Mouse (Mus musculus) kidney, postnatal 0 days (tissue): ENCODE data around the gene Stard8. TPM values are rescaled to one million over a fixed set of nuclear protein-coding genes. Genes with fewer than 3 reads are reported as not detected.
A peak's percentile ranks its signal among the peaks of the same experiment; 100 is the strongest.
"Not testable (repeated sequence)": the region's sequence is repeated elsewhere in the genome, so short reads cannot be mapped to it uniquely, and the experiment has no call there.

ENCODE experiments used
- ATAC-seq: fragments of 200-750 bp; cut with Nextera tagmentation; replicated peaks from 2 replicates; pipeline ENCODE4 v1.8.0; 2017; ENCODE audit warnings: low read depth, moderate number of reproducible peaks, moderate TSS enrichment, moderate library complexity; ENCODE audit not compliant: low FRiP score
- DNase-seq: peaks from one replicate; pipeline ENCODE4 v3.0.0-alpha.2; 2016; ENCODE audit warnings: low spot score
- H3K27ac ChIP-seq: fragments of 300-500 bp; sonication (generic); 2 replicates; pipeline ENCODE4 v1.5.1; 2014; ENCODE audit warnings: mild to moderate bottlenecking
- H3K27me3 ChIP-seq: fragments of 300-500 bp; sonication (generic); 2 replicates; pipeline ENCODE4 v1.6.1; 2014; ENCODE audit warnings: low read length, mixed read lengths; ENCODE audit not compliant: insufficient read depth
- H3K36me3 ChIP-seq: fragments of 300-500 bp; sonication (generic); 2 replicates; pipeline ENCODE4 v1.6.1; 2014; ENCODE audit warnings: low read length, mixed read lengths; ENCODE audit not compliant: insufficient read depth
- H3K4me1 ChIP-seq: fragments of 300-500 bp; sonication (generic); replicated peaks from 2 replicates; pipeline ENCODE4 v1.6.1; 2014; ENCODE audit warnings: antibody characterized with exemption, low read length, mixed read lengths; ENCODE audit not compliant: insufficient read depth
- H3K4me2 ChIP-seq: fragments of 300-500 bp; sonication (generic); 2 replicates; pipeline ENCODE4 v1.6.1; 2014; ENCODE audit warnings: mild to moderate bottlenecking, low read length, moderate library complexity, mixed read lengths
- H3K4me3 ChIP-seq: fragments of 300-500 bp; sonication (generic); replicated peaks from 2 replicates; pipeline ENCODE4 v1.5.1; 2014; ENCODE audit warnings: low read depth, low read length
- H3K9ac ChIP-seq: fragments of 300-500 bp; sonication (generic); 2 replicates; pipeline ENCODE4 v1.6.1; 2014; ENCODE audit warnings: low read depth, low read length
- H3K9me3 ChIP-seq: fragments of 300-500 bp; sonication (generic); replicated peaks from 2 replicates; pipeline ENCODE4 v1.6.1; 2016; ENCODE audit warnings: low read length, inconsistent platforms, mixed read lengths
- CTCF ChIP-seq: IDR thresholded peaks from 2 replicates; pipeline ENCODE4 v1.5.1; 2016; ENCODE audit warnings: antibody characterized with exemption, low read depth, mild to moderate bottlenecking, moderate library complexity
- WGBS: fragments of 180-500 bp; shearing (Covaris S2); extraction: QIAGEN DNeasy Blood & Tissue Kit; methylation state at CpG from one replicate; pipeline ENCODE4 v1.1.7; 2014; 5-methylcytosine and 5-hydroxymethylcytosine counted together
- polyA plus RNA-seq: library from polyadenylated mRNA; unstranded; fragments of >200 nt; fragmentation: Nextera tagmentation; extraction: Ambion mirVana; gene quantifications from 2 replicates; pipeline ENCODE4 v1.2.1, GENCODE M21; 2015

Gene Stard8
- polyA plus RNA-seq, result 18.5 and 20.4 TPM in 2 replicates

DNA sequence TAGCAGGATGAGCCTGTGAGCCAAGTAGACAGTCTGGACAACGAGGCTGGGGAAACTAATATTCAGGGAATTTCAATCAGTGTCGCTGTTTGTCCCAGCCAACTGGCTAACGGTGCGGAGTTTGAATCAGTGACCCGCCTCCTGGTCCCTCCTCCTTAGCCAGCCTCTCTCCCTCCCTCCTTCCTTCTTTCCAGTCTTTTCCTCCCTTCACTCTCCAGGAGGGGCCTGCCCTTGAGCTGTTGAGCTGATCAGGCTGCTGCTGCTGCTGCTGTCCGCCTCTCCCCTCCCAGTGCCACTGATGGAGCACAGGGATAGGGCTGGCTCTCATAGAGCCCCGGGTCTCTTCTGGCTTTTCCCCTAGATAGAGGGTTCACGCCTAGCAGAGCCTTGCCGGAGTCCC is at the start of gene Stard8:
Gene Stard8, plus strand, starts transcription at position 203 of the 400 bp plus-strand sequence.
- TF ChIP-seq CTCF, result no peak
- H3K27ac ChIP-seq, result no peak within 1 kb of the TSS
- 50% methylated on average over 9 of the region's 9 CpGs for WGBS
- H3K4me1 ChIP-seq, result no peaks in the 10 kb centered on the region
- H3K4me2 ChIP-seq, result peak within 1 kb of the TSS; percentile 21; the same call in 1 of the 2 replicates
- peak; percentile 68 for ATAC-seq
- H3K9me3 ChIP-seq, result no peaks in the 10 kb centered on the region
- 0 out of 2 replicates have a peak within 1 kb of the TSS, but pooled peaks have one; percentile 9 for H3K4me3 ChIP-seq
- H3K27me3 ChIP-seq, result no peaks in the 10 kb centered on the region
- H3K9ac ChIP-seq, result 0 out of 2 replicates have a peak within 1 kb of the TSS, but pooled peaks have one; percentile 23
- DNase-seq, result peak; percentile 68
- no peaks in the 10 kb centered on the region for H3K36me3 ChIP-seq

DNA sequence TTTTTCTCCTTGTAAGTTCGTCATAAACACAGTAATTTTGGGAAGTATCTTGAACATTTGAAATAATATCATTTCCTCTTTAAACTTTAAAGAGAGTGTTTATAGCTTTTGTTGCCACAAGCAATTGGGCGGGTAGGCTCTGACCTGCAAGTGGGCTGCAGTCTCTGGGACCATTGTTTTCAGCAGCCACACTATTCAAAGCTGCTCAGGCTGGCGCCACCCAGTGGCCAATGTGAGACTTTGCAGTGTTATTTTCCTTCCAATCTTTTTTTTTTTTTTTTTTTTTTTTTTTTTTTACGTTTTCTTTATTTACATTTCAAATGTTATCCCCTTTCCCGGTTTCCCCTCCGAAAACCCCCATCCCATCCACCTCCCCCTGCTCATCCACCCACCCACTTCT is 49.1 kb upstream of the Stard8 start:
- H3K4me1 ChIP-seq, result no peaks in the 10 kb centered on the region

GRCm38 (mm10) chrX:98958287-98958686 is 44.8 kb upstream of the Stard8 start:
- Histone ChIP-seq H3K27ac (no peak overlapping the region), H3K9ac (no peak overlapping the region), H3K27me3 (no peaks in the 10 kb centered on the region), H3K4me2 (no peak overlapping the region), H3K4me1 (no peaks in the 10 kb centered on the region), H3K9me3 (no peaks in the 10 kb centered on the region), H3K4me3 (no peak overlapping the region), H3K36me3 (no peaks in the 10 kb centered on the region)
- DNase-seq (no peak), ATAC-seq (no peak)
- WGBS, result 87% methylated on average over 9 of the region's 9 CpGs
- no peak for TF ChIP-seq CTCF

More for the DNA sequence above, 49.1 kb upstream of the Stard8 start:
- Histone ChIP-seq H3K9me3 (no peaks in the 10 kb centered on the region), H3K27ac (no peak overlapping the region), H3K9ac (no peak overlapping the region), H3K27me3 (no peaks in the 10 kb centered on the region), H3K4me3 (no peak overlapping the region), H3K4me2 (no peak overlapping the region), H3K36me3 (no peaks in the 10 kb centered on the region)
- ATAC-seq, result no peak
- peak; percentile 33 for DNase-seq
- TF ChIP-seq CTCF, result peak; percentile 65
- 34% methylated on average over 6 of the region's 6 CpGs for WGBS

DNA sequence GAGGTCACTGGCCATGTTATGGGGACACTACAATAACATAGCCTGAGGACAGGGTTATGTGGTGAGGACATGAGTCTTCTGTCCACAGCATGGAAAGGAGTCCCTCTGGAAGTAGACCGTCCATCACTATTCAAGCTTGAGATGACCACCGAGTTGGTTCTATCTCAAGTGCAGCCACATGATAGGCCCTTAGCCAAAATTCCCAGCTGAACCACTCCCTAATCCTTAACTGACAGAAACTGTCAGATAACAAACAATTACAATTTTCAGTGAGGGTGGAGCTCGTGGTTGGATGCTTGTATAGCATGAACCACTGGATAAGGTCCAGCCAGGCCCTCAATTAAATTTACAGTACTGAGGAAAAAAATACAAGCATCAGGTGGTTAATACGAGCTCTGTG is 44.0 kb upstream of the Stard8 start:
- Histone ChIP-seq H3K9ac (no peak overlapping the region), H3K4me2 (no peak overlapping the region), H3K27me3 (no peaks in the 10 kb centered on the region), H3K27ac (no peak overlapping the region), H3K9me3 (no peaks in the 10 kb centered on the region), H3K4me3 (no peak overlapping the region), H3K36me3 (no peaks in the 10 kb centered on the region), H3K4me1 (no peaks in the 10 kb centered on the region)
- ATAC-seq, result no peak
- DNase-seq, result no peak
- no peak for TF ChIP-seq CTCF
- 58% methylated on average over 4 of the region's 4 CpGs for WGBS

- DNase-seq, result no peak
- no peak for TF ChIP-seq CTCF
Observed at GRCm38 (mm10) chrX:98963742-98964141, 39.3 kb upstream of the Stard8 start.

GRCm38 (mm10) chrX:98964513-98964912 is 38.5 kb upstream of the Stard8 start:
- Histone ChIP-seq H3K4me1 (no peaks in the 10 kb centered on the region), H3K4me3 (no peak overlapping the region), H3K36me3 (no peaks in the 10 kb centered on the region), H3K27me3 (no peaks in the 10 kb centered on the region), H3K9me3 (no peaks in the 10 kb centered on the region), H3K4me2 (no peak overlapping the region), H3K27ac (no peak overlapping the region), H3K9ac (no peak overlapping the region)
- ATAC-seq, result no peak
- DNase-seq, result no peak
- TF ChIP-seq CTCF, result no peak

More at GRCm38 (mm10) chrX:98963742-98964141, 39.3 kb upstream of the Stard8 start:
- H3K27me3 ChIP-seq, result no peaks in the 10 kb centered on the region
- H3K4me2 ChIP-seq, result no peak overlapping the region
- H3K9me3 ChIP-seq, result no peaks in the 10 kb centered on the region
- no peak overlapping the region for H3K4me3 ChIP-seq
- H3K36me3 ChIP-seq, result no peaks in the 10 kb centered on the region
- no peak overlapping the region for H3K9ac ChIP-seq
- no peak for ATAC-seq
- H3K4me1 ChIP-seq, result no peaks in the 10 kb centered on the region
- no peak overlapping the region for H3K27ac ChIP-seq

DNA sequence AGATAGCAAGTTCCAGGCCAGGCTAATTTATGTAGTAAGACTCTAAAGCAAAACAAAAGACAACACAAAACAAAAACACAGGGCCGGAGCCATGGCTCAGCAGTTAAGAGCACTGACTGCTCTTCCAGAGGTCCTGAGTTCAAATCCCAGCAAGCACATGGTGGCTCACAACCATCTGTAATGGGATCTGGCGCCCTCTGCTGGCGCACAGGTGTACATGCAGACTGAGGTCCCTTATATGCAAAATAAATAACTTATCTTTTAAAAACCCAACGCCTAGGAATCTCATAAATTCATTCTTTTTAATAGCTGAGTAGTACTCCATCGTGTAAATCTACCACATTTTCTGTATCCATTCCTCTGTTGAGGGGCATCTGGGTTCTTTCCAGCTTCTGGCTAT is 16.4 kb upstream of the Stard8 start:
- not testable (repeated sequence) for H3K4me3 ChIP-seq, ATAC-seq, DNase-seq, H3K4me2 ChIP-seq, H3K9ac ChIP-seq, H3K4me1 ChIP-seq, H3K36me3 ChIP-seq, H3K9me3 ChIP-seq, H3K27ac ChIP-seq, H3K27me3 ChIP-seq
- peak; percentile 48 for TF ChIP-seq CTCF
- 57% methylated on average over 5 of the region's 5 CpGs for WGBS
